In genomic region chr4:41253756-41254155, GRCm38 (mm10) we compare ENCODE assay signal across 26 mouse cellular contexts. TPM values are rescaled to one million over a fixed set of nuclear protein-coding genes. Genes with fewer than 3 reads are reported as not detected.
DNase-seq lines count a peak whose midpoint lies in the region; ATAC-seq and TF ChIP-seq lines count a peak whose summit lies in the region.
"Had no signal": no experiment of that assay in that cellular context is flagged by ENCODE, and none has a peak within 500 bp of the region (broad histone marks: within the 10 kb centered on the region; RNA-seq: fewer than 3 reads in every experiment).

No protein-coding gene starts in this region.

- H3K9ac ChIP-seq in heart, embryonic 15.5 days = no peak overlapping the region
- H3K9ac ChIP-seq in kidney, embryonic 16.5 days (replicated peaks; ENCODE audit: low read length) = no peak overlapping the region
- H3K9ac ChIP-seq in kidney, embryonic 14.5 days (ENCODE audit: low read depth, low read length) = no peak overlapping the region
- H3K9ac ChIP-seq: embryonic facial prominence, embryonic 12.5 days; embryonic facial prominence, embryonic 15.5 days; forebrain, postnatal 0 days; hindbrain, embryonic 12.5 days; hindbrain, embryonic 15.5 days had no signal

- no peak for ATAC-seq in heart, embryonic 15.5 days (replicated peaks; ENCODE audit: insufficient number of reproducible peaks, insufficient read depth, low FRiP score, low read depth)
- ATAC-seq in kidney, embryonic 16.5 days (ENCODE audit: low FRiP score, low TSS enrichment) = 0 out of 2 replicates have a peak, but pooled peaks have one; percentile 31
- no peak for ATAC-seq in kidney, embryonic 14.5 days (ENCODE audit: low FRiP score, low TSS enrichment)
- ATAC-seq: forebrain, embryonic 14.5 days; forebrain, postnatal 0 days; intestine, postnatal 0 days had no signal

- no peak overlapping the region for H3K4me3 ChIP-seq in gastrocnemius, adult 2 months
- H3K4me3 ChIP-seq in heart, embryonic 15.5 days = no peak overlapping the region
- no peak overlapping the region for H3K4me3 ChIP-seq in kidney, adult 2 months (ENCODE audit: insufficient read depth, low read depth, low read length)
- H3K4me3 ChIP-seq in kidney, embryonic 16.5 days (ENCODE audit: low read length) = no peak overlapping the region
- no peak overlapping the region for H3K4me3 ChIP-seq in kidney, embryonic 14.5 days (ENCODE audit: low read length)
- H3K4me3 ChIP-seq: embryonic facial prominence, embryonic 12.5 days; embryonic facial prominence, embryonic 15.5 days; hindbrain, embryonic 12.5 days; hindbrain, embryonic 15.5 days had no signal

- H3K36me3 ChIP-seq in heart, embryonic 15.5 days = peaks cover 21% of the 10 kb centered on the region
- no peaks in the 10 kb centered on the region; the same call in 1 of the 2 replicates for H3K36me3 ChIP-seq in kidney, adult 2 months (ENCODE audit: control insufficient read depth, insufficient read depth, low read length)
- peaks cover 12% of the 10 kb centered on the region for H3K36me3 ChIP-seq in kidney, embryonic 16.5 days (ENCODE audit: insufficient read depth, low read length)
- H3K36me3 ChIP-seq in kidney, embryonic 14.5 days (ENCODE audit: control insufficient read depth, insufficient read depth, low read length) = peaks cover 18% of the 10 kb centered on the region

- intact Hi-C loops in gastrocnemius, adult 2 months (cut with DNase I) = no loop called here
- intact Hi-C loops in heart, postnatal 10 days (cut with DNase I) = no loop called here

- DNase-seq in gastrocnemius, adult 2 months = no peak
- DNase-seq in gastrocnemius, adult 18-20 months (ENCODE audit: low spot score) = no peak
- DNase-seq in heart, postnatal 10 days = no peak
- DNase-seq in kidney, adult 2 months = peak; percentile 63
- no peak for DNase-seq in kidney, postnatal 10 days
- DNase-seq: adrenal gland, adult 2 months; adrenal gland, postnatal 14 days; cerebellum, adult 11 months; cerebellum, adult 2 months; cerebellum, adult 9-11 months; cerebellum, postnatal 25 days; forebrain, postnatal 0 days; gastrocnemius, postnatal 10 days; gastrocnemius, postnatal 36 days; heart, postnatal 14 days had no signal

- H3K27me3 ChIP-seq in heart, embryonic 15.5 days = no peaks in the 10 kb centered on the region
- H3K27me3 ChIP-seq in kidney, adult 2 months (replicated peaks; ENCODE audit: control insufficient read depth, insufficient read depth, low read length) = no peaks in the 10 kb centered on the region
- H3K27me3 ChIP-seq in kidney, embryonic 16.5 days (ENCODE audit: insufficient read depth, low read length) = no peaks in the 10 kb centered on the region
- H3K27me3 ChIP-seq in kidney, embryonic 14.5 days (ENCODE audit: control insufficient read depth, insufficient read depth, low read length) = no peaks in the 10 kb centered on the region
- H3K27me3 ChIP-seq: CH12.LX; embryonic facial prominence, embryonic 12.5 days; embryonic facial prominence, embryonic 15.5 days; hindbrain, embryonic 12.5 days; hindbrain, embryonic 15.5 days had no signal

- TF ChIP-seq POLR2A in kidney, adult 2 months (IDR thresholded peaks at IDR 0.05; ENCODE audit: low read depth, low read length) = no peak

- no peaks in the 10 kb centered on the region for H3K9me3 ChIP-seq in heart, embryonic 15.5 days (replicated peaks)
- no peaks in the 10 kb centered on the region for H3K9me3 ChIP-seq in kidney, embryonic 16.5 days (ENCODE audit: low read length)
- H3K9me3 ChIP-seq in kidney, embryonic 14.5 days (ENCODE audit: control insufficient read depth, low read length) = no peaks in the 10 kb centered on the region
- H3K9me3 ChIP-seq: embryonic facial prominence, embryonic 12.5 days; embryonic facial prominence, embryonic 15.5 days; G1E; hindbrain, embryonic 12.5 days; hindbrain, embryonic 15.5 days had no signal

- H3K4me2 ChIP-seq in heart, embryonic 15.5 days = no peak overlapping the region
- no peak overlapping the region for H3K4me2 ChIP-seq in kidney, embryonic 16.5 days (replicated peaks; ENCODE audit: low read depth, low read length)
- H3K4me2 ChIP-seq in kidney, embryonic 14.5 days (replicated peaks; ENCODE audit: low read depth, low read length) = no peak overlapping the region
- H3K4me2 ChIP-seq: embryonic facial prominence, embryonic 12.5 days; embryonic facial prominence, embryonic 15.5 days; hindbrain, embryonic 12.5 days; hindbrain, embryonic 15.5 days had no signal

- TF ChIP-seq CTCF in gastrocnemius, adult 2 months (IDR thresholded peaks at IDR 0.05) = no peak
- no peak for TF ChIP-seq CTCF in kidney, adult 2 months (conservative IDR thresholded peaks at IDR 0.05; ENCODE audit: insufficient read depth, insufficient read length, low read depth, low read length)

- 93% methylated on average over 2 of the region's 2 CpGs for WGBS in heart, embryonic 15.5 days
- WGBS in kidney, adult 2 months = 64% methylated on average over 2 of the region's 2 CpGs
- WGBS in kidney, embryonic 16.5 days = 78% methylated on average over 2 of the region's 2 CpGs
- 81% methylated on average over 2 of the region's 2 CpGs for WGBS in kidney, embryonic 14.5 days

- peaks cover 32% of the 10 kb centered on the region for H3K4me1 ChIP-seq in heart, embryonic 15.5 days (replicated peaks)
- peaks cover 24% of the 10 kb centered on the region for H3K4me1 ChIP-seq in kidney, adult 2 months (ENCODE audit: control insufficient read depth, insufficient read depth, low read length)
- H3K4me1 ChIP-seq in kidney, embryonic 16.5 days (ENCODE audit: insufficient read depth, low read length) = 0 out of 2 replicates have a peak, but pooled peaks cover 3% of the 10 kb centered on the region
- H3K4me1 ChIP-seq in kidney, embryonic 14.5 days (ENCODE audit: control insufficient read depth, insufficient read depth, low read length) = no peaks in the 10 kb centered on the region
- H3K4me1 ChIP-seq: embryonic facial prominence, embryonic 12.5 days; hindbrain, embryonic 12.5 days; hindbrain, embryonic 15.5 days had no signal

- H3K27ac ChIP-seq in gastrocnemius, adult 2 months = peak overlapping the region; percentile 93
- 0 out of 2 replicates have a peak overlapping the region, but pooled peaks have one; percentile 12 for H3K27ac ChIP-seq in heart, embryonic 15.5 days
- H3K27ac ChIP-seq in kidney, adult 2 months (ENCODE audit: insufficient read depth, low read depth, low read length) = peak overlapping the region; percentile 87
- no peak overlapping the region for H3K27ac ChIP-seq in kidney, embryonic 16.5 days (ENCODE audit: low read length)
- H3K27ac ChIP-seq in kidney, embryonic 14.5 days (ENCODE audit: low read depth, low read length) = no peak overlapping the region
- H3K27ac ChIP-seq: embryonic facial prominence, embryonic 12.5 days; embryonic facial prominence, embryonic 15.5 days; hindbrain, embryonic 12.5 days; hindbrain, embryonic 15.5 days had no signal

RNA-seq across cellular contexts. Expression of gene Ubap2, which starts 21.2 kb away (rescaled TPM):
- total RNA-seq in gastrocnemius, adult 2 months (2021) = 10 to 100 TPM; 96.3 to 96.7 TPM
- total RNA-seq in gastrocnemius, adult 18-20 months (2021) = 10 to 100 TPM; 87.1 to 89.5 TPM
- polyA plus RNA-seq in heart, embryonic 15.5 days (2015; fragmentation: Nextera tagmentation; extraction: Ambion mirVana) = 47.0 and 58.1 TPM in 2 replicates
- total RNA-seq in heart, postnatal 10 days (2021) = 10 to 100 TPM; 66.2 to 67.4 TPM
- 38.9 and 39.3 TPM in 2 replicates for polyA plus RNA-seq in kidney, adult 2 months (2012; rRNA removed)
- polyA plus RNA-seq in kidney, embryonic 16.5 days (2015; fragmentation: Nextera tagmentation; extraction: Ambion mirVana) = 64.5 and 76.4 TPM in 2 replicates
- 37.2 and 65.5 TPM in 2 replicates for polyA plus RNA-seq in kidney, embryonic 14.5 days (2014; fragmentation: Nextera tagmentation; extraction: Ambion mirVana)

Comparison
In these comparisons a context has a peak if more than half of its experiments do, and no peak if none do; other contexts are left out.
1. H3K27ac ChIP-seq: peak in gastrocnemius, adult 2 months (single experiment), heart, embryonic 15.5 days (single experiment) and kidney, adult 2 months (single experiment); none in kidney, embryonic 16.5 days (single experiment) and kidney, embryonic 14.5 days (single experiment).